Mouse (Mus musculus): ENCODE results near the gene Fam53a. TPM values are rescaled to one million over a fixed set of nuclear protein-coding genes. Genes with fewer than 3 reads are reported as not detected.
A peak's percentile ranks its signal among the peaks of the same experiment; 100 is the strongest.

The Fam53a gene
- polyA plus RNA-seq, 2 experiments = 7.3 to 17.9 TPM

DNA sequence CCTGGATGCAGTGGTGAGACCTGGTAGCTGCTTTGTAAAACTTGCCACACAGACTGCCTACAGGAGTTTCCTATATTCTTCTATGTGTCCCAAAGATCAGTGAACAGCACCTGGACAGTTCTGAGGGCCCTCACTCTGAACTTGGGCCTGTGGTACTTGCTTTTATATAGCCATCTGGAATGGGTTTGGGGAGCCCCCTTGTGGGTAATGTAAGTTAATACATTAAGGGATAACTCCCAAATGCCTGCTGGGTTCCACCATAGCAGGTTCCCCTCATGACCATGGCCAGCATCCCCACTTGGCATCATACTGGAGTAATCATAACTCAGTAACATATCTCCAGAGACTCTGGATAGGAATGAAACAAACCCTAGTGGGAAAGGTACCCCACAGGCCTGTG lies 38.8 kb upstream of the Fam53a start:
- DNase-seq (ENCODE audit: low read depth in 3 of 3, low spot score in 3 of 3) (no peak), ATAC-seq (ENCODE audit: insufficient read depth) (no peak)
- Histone ChIP-seq H3K27me3 (ENCODE audit: control insufficient read depth, insufficient read depth, low read length) (no peaks in the 10 kb centered on the region), H3K4me1 (replicated peaks; ENCODE audit: control insufficient read depth in 2 of 2, insufficient read depth in 2 of 2, low read length in 1 of 2) (no peaks in the 10 kb centered on the region), H3K9me3 (ENCODE audit: control insufficient read depth, low read length) (no peaks in the 10 kb centered on the region), H3K9ac (replicated peaks) (no peak overlapping the region), H3K36me3 (replicated peaks; ENCODE audit: control insufficient read depth, insufficient read depth, low read depth) (peaks cover 96% of the 10 kb centered on the region), H3K27ac (no peak overlapping the region), H3K4me2 (ENCODE audit: low read depth) (no peak overlapping the region), H3K4me3 (ENCODE audit: insufficient read depth in 1 of 2, low read depth in 2 of 2, low read length in 2 of 2) (no peak overlapping the region)
- TF ChIP-seq EP300 (IDR thresholded peaks at IDR 0.05; ENCODE audit: low read depth) (no peak), CTCF (IDR thresholded peaks at IDR 0.05; ENCODE audit: low read depth) (peak; percentile 52)

DNA sequence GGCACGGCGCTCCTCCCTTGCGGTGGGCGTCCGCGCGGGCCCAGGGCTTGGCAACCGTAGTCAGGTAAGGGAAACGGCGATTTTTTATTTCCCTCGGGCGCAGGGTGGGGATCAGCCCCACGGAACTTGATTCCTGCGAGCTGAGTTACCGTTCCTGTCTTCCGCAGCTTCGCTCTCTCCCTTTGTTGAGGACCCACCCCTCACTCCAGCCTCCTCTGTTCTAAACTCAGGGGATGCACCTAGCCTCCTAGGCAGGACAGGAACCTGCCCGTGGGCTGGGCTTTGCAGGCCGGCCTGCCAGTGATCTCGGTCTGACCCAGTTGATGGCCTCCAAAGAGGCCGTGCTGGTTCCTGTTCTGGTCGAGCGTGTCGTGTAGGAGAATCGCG lies 29.2 kb upstream of the Fam53a start:
- H3K9me3 ChIP-seq (ENCODE audit: control insufficient read depth, low read length) = no peaks in the 10 kb centered on the region
- WGBS (ENCODE audit: insufficient replicate concordance) = 0% methylated on average over 26 of the region's 26 CpGs
- no peak for TF ChIP-seq EP300 (IDR thresholded peaks at IDR 0.05; ENCODE audit: low read depth)
- no peak for TF ChIP-seq CTCF (IDR thresholded peaks at IDR 0.05; ENCODE audit: low read depth)
- H3K4me2 ChIP-seq (ENCODE audit: low read depth) = peak overlapping the region; percentile 96
- H3K27me3 ChIP-seq (ENCODE audit: control insufficient read depth, insufficient read depth, low read length) = no peaks in the 10 kb centered on the region
- ATAC-seq (ENCODE audit: insufficient read depth) (peak; percentile 1), DNase-seq (ENCODE audit: low read depth in 3 of 3, low spot score in 3 of 3) (no peak)
- H3K4me1 ChIP-seq (replicated peaks; ENCODE audit: control insufficient read depth in 2 of 2, insufficient read depth in 2 of 2, low read length in 1 of 2) = peaks cover 6 to 17% of the 10 kb centered on the region in 2 experiments
- peak overlapping the region; percentile 52 for H3K27ac ChIP-seq
- H3K9ac ChIP-seq (replicated peaks) = peak overlapping the region; percentile 92
- peak overlapping the region; percentile 73 to 93 for H3K4me3 ChIP-seq (ENCODE audit: insufficient read depth in 1 of 2, low read depth in 2 of 2, low read length in 2 of 2)
- peaks cover 52% of the 10 kb centered on the region for H3K36me3 ChIP-seq (replicated peaks; ENCODE audit: control insufficient read depth, insufficient read depth, low read depth)

DNA sequence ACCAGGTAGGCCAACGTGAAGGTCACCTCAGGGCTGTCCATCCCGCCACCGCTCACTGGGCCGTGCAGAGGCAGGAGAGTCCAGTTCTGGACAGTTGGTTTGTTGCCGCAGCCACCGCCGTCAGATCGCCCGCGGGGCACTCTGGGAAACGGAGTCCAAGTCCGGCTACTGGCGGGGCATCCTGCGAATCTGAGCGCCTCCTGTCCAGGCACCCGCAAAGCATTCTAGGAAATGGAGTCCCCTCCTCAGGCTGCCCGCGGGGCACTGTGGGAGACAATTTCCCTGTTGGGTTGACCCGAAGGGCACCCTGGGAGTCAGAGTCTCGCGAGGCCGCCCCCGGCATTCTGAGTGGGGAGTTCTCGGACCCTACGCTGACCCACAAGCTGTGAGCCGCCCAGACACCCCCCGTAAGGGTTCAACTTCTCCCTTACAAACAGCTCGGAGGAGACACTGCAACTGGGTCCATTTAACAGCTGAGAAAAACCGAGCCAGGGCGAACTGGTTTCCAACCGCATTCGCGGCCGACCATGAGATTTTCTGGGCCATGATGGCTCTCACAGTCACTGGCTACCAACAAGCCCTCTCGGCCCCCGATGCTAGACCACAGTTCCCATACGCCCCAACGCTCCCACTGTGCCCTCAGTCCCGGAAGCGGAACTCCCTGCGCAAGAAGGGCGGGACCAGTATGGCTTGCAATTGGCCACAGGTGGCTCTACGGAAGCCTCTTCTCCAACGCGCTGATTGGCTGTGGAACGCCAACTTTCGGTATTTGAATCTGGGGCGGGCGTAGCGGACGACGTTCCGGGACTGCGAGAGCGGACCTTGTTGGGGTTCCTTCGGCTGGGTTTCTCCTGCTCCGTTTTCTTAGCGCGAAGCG lies 28.6 kb upstream of the Fam53a start, which contains the start of the genes Tacc3 and Tmem129:
Gene Tacc3 (plus strand): TSS at position 342 of the 877 bp plus-strand sequence.
Gene Tmem129 (minus strand): TSS at position 630 of the 877 bp plus-strand sequence.
- TF ChIP-seq EP300 (IDR thresholded peaks at IDR 0.05; ENCODE audit: low read depth) (peak; percentile 33; the same call in 1 of the 2 replicates), CTCF (IDR thresholded peaks at IDR 0.05; ENCODE audit: low read depth) (no peak; the same call in 1 of the 2 replicates)
- Histone ChIP-seq H3K9ac (replicated peaks) (peak within 1 kb of the TSS; percentile 92), H3K27ac (peak within 1 kb of the TSS; percentile 93), H3K9me3 (ENCODE audit: control insufficient read depth, low read length) (no peaks in the 10 kb centered on the region), H3K36me3 (replicated peaks; ENCODE audit: control insufficient read depth, insufficient read depth, low read depth) (peaks cover 50% of the 10 kb centered on the region), H3K4me2 (ENCODE audit: low read depth) (peak within 1 kb of the TSS; percentile 96), H3K4me1 (replicated peaks; ENCODE audit: control insufficient read depth in 2 of 2, insufficient read depth in 2 of 2, low read length in 1 of 2) (peaks cover 12 to 23% of the 10 kb centered on the region in 2 experiments), H3K4me3 (ENCODE audit: insufficient read depth in 1 of 2, low read depth in 2 of 2, low read length in 2 of 2) (peak within 1 kb of the TSS; percentile 73 to 93), H3K27me3 (ENCODE audit: control insufficient read depth, insufficient read depth, low read length) (no peaks in the 10 kb centered on the region)
- WGBS (ENCODE audit: insufficient replicate concordance) = under 1% methylated on average over 60 of the region's 60 CpGs
- DNase-seq (ENCODE audit: low read depth in 3 of 3, low spot score in 3 of 3) = peak; percentile 96 to 98 (median 97)
- peak; percentile 92 for ATAC-seq (ENCODE audit: insufficient read depth)

DNA sequence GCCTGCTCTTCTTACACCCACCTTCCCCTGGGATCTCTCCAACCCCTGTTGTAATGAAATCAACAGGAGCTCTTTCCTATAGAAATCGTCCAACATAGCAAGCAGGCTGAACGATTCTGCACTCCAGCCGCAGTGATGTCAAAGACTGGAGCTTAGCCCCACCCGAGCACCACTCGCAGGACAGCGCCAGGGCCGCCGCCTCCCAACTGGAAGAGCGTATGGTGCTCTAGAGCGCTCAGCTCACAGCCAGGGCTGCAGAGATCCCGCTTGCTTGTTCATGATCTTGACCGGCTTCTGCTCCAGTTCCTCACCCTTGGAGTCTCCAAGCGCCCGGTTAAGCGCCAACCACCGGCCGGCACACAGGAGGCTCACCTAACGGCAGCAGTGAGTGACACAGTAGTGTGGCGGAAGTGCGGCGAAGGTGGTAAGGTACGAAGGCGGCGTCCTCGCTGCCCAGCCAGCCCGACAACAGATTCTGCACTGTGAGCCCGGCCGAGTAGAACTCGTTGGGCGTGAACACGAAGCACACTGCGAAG lies 27.9 kb upstream of the Fam53a start:
- peaks cover 16 to 26% of the 10 kb centered on the region in 2 experiments for H3K4me1 ChIP-seq (replicated peaks; ENCODE audit: control insufficient read depth in 2 of 2, insufficient read depth in 2 of 2, low read length in 1 of 2)

DNA sequence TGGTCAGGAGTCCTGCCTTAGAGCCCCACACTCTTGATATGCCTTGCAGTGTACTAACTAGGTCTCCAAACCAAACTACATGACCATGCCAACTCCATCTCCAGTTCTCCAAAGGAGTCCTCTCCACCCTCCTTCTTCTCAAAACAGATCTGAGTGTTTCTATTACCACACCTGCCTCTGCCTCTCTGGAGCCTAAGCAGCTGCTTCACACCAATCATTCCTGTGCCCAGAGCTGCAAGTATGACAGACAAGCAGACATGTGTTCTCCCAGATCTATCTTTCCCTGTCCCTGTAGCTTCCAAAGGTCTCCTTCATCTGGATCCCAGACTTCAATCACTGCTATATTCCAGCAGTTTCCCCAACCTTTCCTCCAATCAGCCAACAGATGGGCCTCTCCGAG lies 27.3 kb upstream of the Fam53a start:
- TF ChIP-seq CTCF (IDR thresholded peaks at IDR 0.05; ENCODE audit: low read depth) = no peak
- no peak for TF ChIP-seq EP300 (IDR thresholded peaks at IDR 0.05; ENCODE audit: low read depth)
- no peak for ATAC-seq (ENCODE audit: insufficient read depth)
- WGBS (ENCODE audit: insufficient replicate concordance) = 29% methylated on average over 1 of the region's 1 CpGs

More for the DNA sequence above, 27.9 kb upstream of the Fam53a start:
- H3K4me3 ChIP-seq (ENCODE audit: insufficient read depth in 1 of 2, low read depth in 2 of 2, low read length in 2 of 2) = peak overlapping the region; percentile 73 to 89
- peak overlapping the region; percentile 66 for H3K9ac ChIP-seq (replicated peaks)
- H3K27ac ChIP-seq = peak overlapping the region; percentile 67
- peaks cover 43% of the 10 kb centered on the region for H3K36me3 ChIP-seq (replicated peaks; ENCODE audit: control insufficient read depth, insufficient read depth, low read depth)
- no peaks in the 10 kb centered on the region for H3K9me3 ChIP-seq (ENCODE audit: control insufficient read depth, low read length)
- peak overlapping the region; percentile 81 for H3K4me2 ChIP-seq (ENCODE audit: low read depth)
- peak in 2 of 3 experiments; percentile 49 to 54 for DNase-seq (ENCODE audit: low read depth in 3 of 3, low spot score in 3 of 3)
- TF ChIP-seq CTCF (IDR thresholded peaks at IDR 0.05; ENCODE audit: low read depth) (no peak), EP300 (IDR thresholded peaks at IDR 0.05; ENCODE audit: low read depth) (no peak)
- H3K27me3 ChIP-seq (ENCODE audit: control insufficient read depth, insufficient read depth, low read length) = no peaks in the 10 kb centered on the region
- WGBS (ENCODE audit: insufficient replicate concordance) = under 1% methylated on average over 32 of the region's 32 CpGs
- ATAC-seq (ENCODE audit: insufficient read depth) = peak; percentile 52

More for the DNA sequence above, 27.3 kb upstream of the Fam53a start:
- H3K4me3 ChIP-seq (ENCODE audit: insufficient read depth in 1 of 2, low read depth in 2 of 2, low read length in 2 of 2) = peak overlapping the region; percentile 73 to 89
- DNase-seq (ENCODE audit: low read depth in 3 of 3, low spot score in 3 of 3) = no peak
- peaks cover 37% of the 10 kb centered on the region for H3K36me3 ChIP-seq (replicated peaks; ENCODE audit: control insufficient read depth, insufficient read depth, low read depth)
- no peaks in the 10 kb centered on the region for H3K27me3 ChIP-seq (ENCODE audit: control insufficient read depth, insufficient read depth, low read length)
- H3K4me1 ChIP-seq (replicated peaks; ENCODE audit: control insufficient read depth in 2 of 2, insufficient read depth in 2 of 2, low read length in 1 of 2) = peaks cover 16 to 26% of the 10 kb centered on the region in 2 experiments
- H3K9me3 ChIP-seq (ENCODE audit: control insufficient read depth, low read length) = no peaks in the 10 kb centered on the region
- H3K9ac ChIP-seq (replicated peaks) = peak overlapping the region; percentile 66
- H3K27ac ChIP-seq = peak overlapping the region; percentile 67
- peak overlapping the region; percentile 81 for H3K4me2 ChIP-seq (ENCODE audit: low read depth)
